Mouse (Mus musculus): ENCODE measurements around the gene Gm5796.
"Not testable (repeated sequence)": the region's sequence is repeated elsewhere in the genome, so short reads cannot be mapped to it uniquely, and the experiment has no call there.

The Gm5796 gene
- long read RNA-seq, experiment 1, result 0 reads
- long read RNA-seq, experiment 2, result 0 reads

DNA sequence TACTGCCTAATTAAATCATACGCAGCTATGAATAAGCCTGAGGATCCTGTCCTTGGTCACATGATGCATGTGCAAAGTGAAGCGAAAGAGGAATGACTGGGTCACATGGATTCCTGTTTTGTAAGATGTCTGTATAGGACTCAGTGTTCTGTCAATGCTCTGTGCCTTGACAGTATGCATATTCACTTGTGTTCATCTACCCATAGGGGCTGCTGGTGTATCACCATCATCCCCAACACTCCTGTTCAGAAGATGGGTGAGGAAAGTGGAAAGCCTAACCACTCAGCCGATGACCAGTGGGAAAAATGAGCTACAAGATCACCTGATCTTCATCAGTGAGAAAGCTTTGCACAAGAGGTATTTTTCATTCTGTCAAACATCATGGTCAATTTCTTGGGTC is at the start of gene Gm5796:
Gene Gm5796 (plus strand): TSS at position 301 of the 400 bp plus-strand sequence.
- intact Hi-C loops (cut with DNase I), result not testable (repeated sequence)

DNA sequence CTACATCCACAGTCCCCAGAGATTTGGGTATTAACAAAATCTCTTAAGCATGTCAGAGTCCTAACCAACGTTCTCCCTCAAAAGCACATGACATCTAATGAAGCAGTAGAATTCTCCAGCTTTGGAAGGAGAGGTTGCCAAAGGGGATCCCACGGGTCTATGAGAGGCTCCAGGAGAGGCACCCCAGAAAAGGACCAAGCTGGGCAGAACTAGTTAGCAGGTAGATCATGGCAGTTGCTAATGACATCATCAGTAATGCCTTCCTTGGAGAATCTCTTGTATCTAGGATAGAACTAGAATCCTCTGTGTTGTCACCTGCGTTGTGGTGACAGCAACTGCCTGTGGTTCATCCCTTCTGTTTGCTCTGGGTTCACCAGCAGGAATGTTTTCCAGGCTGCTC is 25.6 kb upstream of the Gm5796 start, which contains the start of gene Gm3099:
Gene Gm3099 (plus strand): TSS at position 301 of the 400 bp plus-strand sequence.
- intact Hi-C loops (cut with DNase I), result not testable (repeated sequence)

DNA sequence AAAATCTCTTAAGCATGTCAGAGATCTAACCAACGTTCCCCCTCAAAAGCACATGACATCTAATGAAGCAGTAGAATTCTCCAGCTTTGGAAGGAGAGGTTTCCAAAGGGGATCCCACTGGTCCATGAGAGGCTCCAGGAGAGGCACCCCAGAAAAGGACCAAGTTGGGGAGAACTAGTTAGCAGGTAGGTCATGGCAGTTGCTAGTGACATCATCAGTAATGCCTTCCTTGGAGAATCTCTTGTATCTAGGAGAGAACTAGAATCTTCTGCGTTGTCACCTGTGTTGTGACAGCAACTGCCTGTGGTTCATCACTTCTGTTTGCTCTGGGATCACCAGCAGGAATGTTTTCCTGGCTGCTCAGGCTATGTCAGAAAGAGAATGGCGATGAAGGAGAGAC is 60.1 kb downstream of the Gm5796 start, which contains the start of gene Gm3115:
Gene Gm3115 (plus strand): TSS at position 301 of the 400 bp plus-strand sequence.
- intact Hi-C loops (cut with DNase I), result not testable (repeated sequence)

All from adrenal gland (tissue).